In the genomic region with DNA sequence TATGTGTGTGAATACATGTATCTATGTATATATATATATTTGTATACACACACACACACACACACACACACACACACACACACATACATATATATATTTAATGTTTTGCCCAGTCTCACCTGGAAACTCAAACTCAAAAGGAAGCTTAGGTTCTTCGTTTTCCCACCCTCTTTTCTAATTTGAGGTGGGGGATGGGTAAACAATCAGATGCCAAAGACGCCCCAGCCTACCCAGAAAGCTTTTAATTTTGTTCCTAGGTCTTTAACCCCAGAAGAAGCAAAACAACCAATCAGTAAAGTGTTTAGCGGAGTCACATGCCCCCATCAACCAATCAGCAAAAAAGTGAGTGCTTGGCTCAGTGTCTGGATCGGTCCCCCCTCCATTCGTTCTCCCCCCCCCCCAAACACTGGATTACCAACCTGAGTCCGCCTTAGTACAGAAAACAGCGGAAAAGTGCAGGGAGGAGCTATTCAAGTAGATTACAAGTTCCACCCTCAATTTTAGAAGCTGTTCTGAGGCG, we compare ENCODE assay signal across 22 mouse cellular contexts. TPM values are rescaled to one million over a fixed set of nuclear protein-coding genes. Genes with fewer than 3 reads are reported as not detected.
DNase-seq lines count a peak whose midpoint lies in the region; ATAC-seq and TF ChIP-seq lines count a peak whose summit lies in the region.
"Had no signal": no experiment of that assay in that cellular context is flagged by ENCODE, and none has a peak within 500 bp of the region (broad histone marks: within the 10 kb centered on the region; RNA-seq: fewer than 3 reads in every experiment).

No protein-coding gene starts in this region.

- no peak for ATAC-seq in intestine, embryonic 15.5 days
- no peak for ATAC-seq in intestine, postnatal 0 days
- no peak for ATAC-seq in hindbrain, embryonic 13.5 days (ENCODE audit: low FRiP score)
- ATAC-seq in neural tube, embryonic 13.5 days (ENCODE audit: low read depth) = no peak
- no peak for ATAC-seq in megakaryocyte, adult 5-6 weeks (ENCODE audit: poor library complexity, severe bottlenecking)
- ATAC-seq: midbrain, embryonic 16.5 days had no signal

- H3K9ac ChIP-seq in intestine, embryonic 15.5 days = no peak overlapping the region
- H3K9ac ChIP-seq in intestine, postnatal 0 days (ENCODE audit: low read depth, low read length) = no peak overlapping the region
- no peak overlapping the region for H3K9ac ChIP-seq in CH12.LX (ENCODE audit: insufficient read depth, low read depth)
- 0 out of 2 replicates have a peak overlapping the region, but pooled peaks have one; percentile 6 for H3K9ac ChIP-seq in hindbrain, embryonic 13.5 days
- H3K9ac ChIP-seq in neural tube, embryonic 13.5 days = peak overlapping the region; percentile 22; the same call in 1 of the 2 replicates
- H3K9ac ChIP-seq: lung, embryonic 15.5 days had no signal

- no peaks in the 10 kb centered on the region for H3K79me2 ChIP-seq in CH12.LX (replicated peaks; ENCODE audit: control insufficient read depth, extremely low read depth, insufficient read depth, poor library complexity, severe bottlenecking)

- no peak for TF ChIP-seq RAD21 in CH12.LX (IDR thresholded peaks at IDR 0.05; ENCODE audit: low read depth, low read length)

- TF ChIP-seq EP300 in CH12.LX (IDR thresholded peaks at IDR 0.05; ENCODE audit: low read length) = no peak

- H3K27ac ChIP-seq in intestine, embryonic 15.5 days = no peak overlapping the region
- no peak overlapping the region for H3K27ac ChIP-seq in intestine, postnatal 0 days (ENCODE audit: low read depth, low read length)
- no peak overlapping the region for H3K27ac ChIP-seq in CH12.LX (ENCODE audit: insufficient read depth, low read depth)
- 0 out of 2 replicates have a peak overlapping the region, but pooled peaks have one; percentile 44 for H3K27ac ChIP-seq in hindbrain, embryonic 13.5 days
- peak overlapping the region; percentile 49 for H3K27ac ChIP-seq in neural tube, embryonic 13.5 days (replicated peaks)
- H3K27ac ChIP-seq: layer of hippocampus, adult 2 months; lung, embryonic 15.5 days had no signal

- H3K4me3 ChIP-seq in intestine, embryonic 15.5 days (replicated peaks) = no peak overlapping the region
- no peak overlapping the region for H3K4me3 ChIP-seq in intestine, postnatal 0 days (ENCODE audit: low read depth, low read length)
- no peak overlapping the region for H3K4me3 ChIP-seq in CH12.LX (replicated peaks in 1 of 3; ENCODE audit: low read depth in 2 of 3, low read length in 2 of 3, poor library complexity in 1 of 3)
- peak overlapping the region; percentile 21 for H3K4me3 ChIP-seq in hindbrain, embryonic 13.5 days
- peak overlapping the region; percentile 19 for H3K4me3 ChIP-seq in neural tube, embryonic 13.5 days
- H3K4me3 ChIP-seq: layer of hippocampus, adult 2 months; lung, embryonic 15.5 days had no signal

- peaks cover 6% of the 10 kb centered on the region; the same call in 1 of the 2 replicates for H3K4me1 ChIP-seq in intestine, embryonic 15.5 days (replicated peaks)
- H3K4me1 ChIP-seq in intestine, postnatal 0 days (replicated peaks; ENCODE audit: control insufficient read depth, insufficient read depth, low read length) = no peaks in the 10 kb centered on the region
- peaks cover 10 to 51% of the 10 kb centered on the region in 2 experiments; a peak in 3 of 4 replicates for H3K4me1 ChIP-seq in CH12.LX (ENCODE audit: control insufficient read depth in 1 of 2, insufficient read depth in 2 of 2)
- H3K4me1 ChIP-seq in hindbrain, embryonic 13.5 days (replicated peaks) = peaks cover 43% of the 10 kb centered on the region
- H3K4me1 ChIP-seq in neural tube, embryonic 13.5 days (replicated peaks) = peaks cover 100% of the 10 kb centered on the region
- H3K4me1 ChIP-seq: lung, embryonic 15.5 days had no signal

- dilution Hi-C loops in CH12.LX (cut with MboI; ENCODE audit: extremely low pct_ligation_motif_present, extremely low pct_unique_long_range_greater_than_20kb, low sequenced_read_pairs) = no loop called here

- TF ChIP-seq POLR2A in CH12.LX (IDR thresholded peaks at IDR 0.05; ENCODE audit: low read depth, low read length) = no peak

- in situ Hi-C loops in CH12.LX (cut with MboI; ENCODE audit: low pct_ligation_motif_present, low pct_unique_long_range_greater_than_20kb, low sequenced_read_pairs) = no loop called here

- TF ChIP-seq CTCF in intestine, postnatal 0 days (IDR thresholded peaks at IDR 0.05; ENCODE audit: low read depth) = no peak
- TF ChIP-seq CTCF in CH12.LX (conservative IDR thresholded peaks at IDR 0.05 in 1 of 2, IDR thresholded peaks at IDR 0.05 in 1 of 2; ENCODE audit: low read depth in 2 of 2, low read length in 2 of 2) = no peak

- WGBS in intestine, embryonic 15.5 days = 15% methylated on average over 8 of the region's 8 CpGs
- 14% methylated on average over 8 of the region's 8 CpGs for WGBS in intestine, postnatal 0 days
- 2% methylated on average over 8 of the region's 8 CpGs for WGBS in hindbrain, embryonic 13.5 days
- WGBS in neural tube, embryonic 13.5 days = 6% methylated on average over 8 of the region's 8 CpGs

- no peak for DNase-seq in CH12.LX (ENCODE audit: extremely low read depth)
- DNase-seq in heart, postnatal 10 days = no peak
- no peak for DNase-seq in left cerebral cortex, adult 8-10 months (ENCODE audit: low spot score in 2 of 2)
- DNase-seq: adrenal gland, postnatal 36 days; B cell, adult 2 months; cerebellum, postnatal 25 days; gastrocnemius, postnatal 14 days; kidney, adult 11 months; liver; thymus, adult 18-20 months had no signal

- peak overlapping the region; percentile 17 for H3K4me2 ChIP-seq in intestine, embryonic 15.5 days (replicated peaks)
- H3K4me2 ChIP-seq in intestine, postnatal 0 days (replicated peaks; ENCODE audit: low read depth) = no peak overlapping the region
- H3K4me2 ChIP-seq in CH12.LX (ENCODE audit: insufficient read depth, low read depth, poor library complexity, severe bottlenecking) = no peak overlapping the region
- H3K4me2 ChIP-seq in hindbrain, embryonic 13.5 days = peak overlapping the region; percentile 46
- peak overlapping the region; percentile 91 for H3K4me2 ChIP-seq in neural tube, embryonic 13.5 days
- H3K4me2 ChIP-seq: lung, embryonic 15.5 days had no signal

- H3K36me3 ChIP-seq in intestine, embryonic 15.5 days = no peaks in the 10 kb centered on the region
- no peaks in the 10 kb centered on the region for H3K36me3 ChIP-seq in intestine, postnatal 0 days (ENCODE audit: control insufficient read depth, insufficient read depth)
- no peaks in the 10 kb centered on the region for H3K36me3 ChIP-seq in CH12.LX (replicated peaks in 1 of 2; ENCODE audit: control insufficient read depth in 1 of 2, insufficient read depth in 1 of 2, low read length in 1 of 2)
- H3K36me3 ChIP-seq in hindbrain, embryonic 13.5 days = no peaks in the 10 kb centered on the region
- H3K36me3 ChIP-seq in neural tube, embryonic 13.5 days = no peaks in the 10 kb centered on the region
- H3K36me3 ChIP-seq: lung, embryonic 15.5 days had no signal

- no peaks in the 10 kb centered on the region for H3K9me3 ChIP-seq in intestine, embryonic 15.5 days
- H3K9me3 ChIP-seq in intestine, postnatal 0 days (ENCODE audit: control insufficient read depth) = no peaks in the 10 kb centered on the region
- H3K9me3 ChIP-seq in CH12.LX (replicated peaks; ENCODE audit: low read length) = no peaks in the 10 kb centered on the region
- H3K9me3 ChIP-seq in hindbrain, embryonic 13.5 days = no peaks in the 10 kb centered on the region
- no peaks in the 10 kb centered on the region for H3K9me3 ChIP-seq in neural tube, embryonic 13.5 days
- H3K9me3 ChIP-seq: lung, embryonic 15.5 days had no signal

- H3K27me3 ChIP-seq in intestine, embryonic 15.5 days (replicated peaks) = peaks cover 84% of the 10 kb centered on the region
- H3K27me3 ChIP-seq in intestine, postnatal 0 days (replicated peaks; ENCODE audit: control insufficient read depth, insufficient read depth, low read length) = peaks cover 83% of the 10 kb centered on the region
- no peaks in the 10 kb centered on the region for H3K27me3 ChIP-seq in CH12.LX (replicated peaks)
- peaks cover 100% of the 10 kb centered on the region for H3K27me3 ChIP-seq in hindbrain, embryonic 13.5 days
- peaks cover under 1% of the 10 kb centered on the region; the same call in 1 of the 2 replicates for H3K27me3 ChIP-seq in neural tube, embryonic 13.5 days

- intact Hi-C loops in heart, postnatal 10 days (cut with DNase I) = no loop called here

RNA-seq across cellular contexts. Expression of a gene that starts 2.2 kb away (rescaled TPM):
- polyA plus RNA-seq in intestine, embryonic 15.5 days (2015; fragmentation: Nextera tagmentation; extraction: Ambion mirVana) = 9.5 and 10.6 TPM in 2 replicates
- 4.8 and 5.2 TPM in 2 replicates for polyA plus RNA-seq in intestine, postnatal 0 days (2015; fragmentation: Nextera tagmentation; extraction: Ambion mirVana)
- total RNA-seq in CH12.LX (2012; rRNA removed) (5.7 and 7.8 TPM in 2 replicates), CH12.LX (2014; rRNA removed) (8.6 and 10.4 TPM in 2 replicates)
- polyA plus RNA-seq in CH12.LX (2012; ENCODE audit: insufficient read length, low read depth) = 31.7 and 37.0 TPM in 2 replicates
- 76.2 and 86.9 TPM in 2 replicates for polyA plus RNA-seq in hindbrain, embryonic 13.5 days (2015; fragmentation: Nextera tagmentation; extraction: Ambion mirVana)
- 40.2 and 49.9 TPM in 2 replicates for polyA plus RNA-seq in neural tube, embryonic 13.5 days (2015; fragmentation: Nextera tagmentation; extraction: Ambion mirVana)
- total RNA-seq in heart, postnatal 10 days (2021) = under 1 TPM in 1 of 2 experiments, not detected in 1; 0.24 TPM
- not detected in 2 replicates for total RNA-seq in megakaryocyte, adult 5-6 weeks (2015)
- not detected in 2 replicates for total RNA-seq in megakaryocyte, adult 5-6 weeks (2017)
- total RNA-seq in left cerebral cortex, adult 8-10 months (2022) = not detected
- total RNA-seq: heart, adult 8-10 months; layer of hippocampus, adult 2 months; megakaryocyte progenitor cell, adult 5-6 weeks had no signal
- polyA plus RNA-seq: heart, postnatal 0 days; midbrain, embryonic 16.5 days had no signal

RNA-seq across cellular contexts. Expression of a gene that starts 22.9 kb away (rescaled TPM):
- 5.7 and 6.1 TPM in 2 replicates for polyA plus RNA-seq in intestine, embryonic 15.5 days (2015; fragmentation: Nextera tagmentation; extraction: Ambion mirVana)
- polyA plus RNA-seq in intestine, postnatal 0 days (2015; fragmentation: Nextera tagmentation; extraction: Ambion mirVana) = 3.0 and 3.5 TPM in 2 replicates
- total RNA-seq in CH12.LX (2012; rRNA removed) (0.42 and 0.76 TPM in 2 replicates), CH12.LX (2014; rRNA removed) (0.59 and 0.79 TPM in 2 replicates)
- 2.9 and 4.5 TPM in 2 replicates for polyA plus RNA-seq in CH12.LX (2012; ENCODE audit: insufficient read length, low read depth)
- polyA plus RNA-seq in hindbrain, embryonic 13.5 days (2015; fragmentation: Nextera tagmentation; extraction: Ambion mirVana) = 5.3 and 9.1 TPM in 2 replicates
- 46.8 and 51.1 TPM in 2 replicates for polyA plus RNA-seq in neural tube, embryonic 13.5 days (2015; fragmentation: Nextera tagmentation; extraction: Ambion mirVana)
- total RNA-seq in heart, postnatal 10 days (2021) = under 1 TPM in 1 of 2 experiments, not detected in 1; 0.15 TPM
- total RNA-seq in megakaryocyte, adult 5-6 weeks (2015) = not detected in 2 replicates
- total RNA-seq in megakaryocyte, adult 5-6 weeks (2017) = not detected in 2 replicates
- not detected for total RNA-seq in left cerebral cortex, adult 8-10 months (2022)
- total RNA-seq: layer of hippocampus, adult 2 months; megakaryocyte progenitor cell, adult 5-6 weeks had no signal
- polyA plus RNA-seq: heart, postnatal 0 days; midbrain, embryonic 16.5 days had no signal

RNA-seq across cellular contexts. Expression of a gene that starts 30.6 kb away (rescaled TPM):
- 6.2 and 7.0 TPM in 2 replicates for polyA plus RNA-seq in intestine, embryonic 15.5 days (2015; fragmentation: Nextera tagmentation; extraction: Ambion mirVana)
- 3.5 and 4.6 TPM in 2 replicates for polyA plus RNA-seq in intestine, postnatal 0 days (2015; fragmentation: Nextera tagmentation; extraction: Ambion mirVana)
- not detected in 2 replicates for total RNA-seq in CH12.LX (2012; rRNA removed)
- not detected in 2 replicates for total RNA-seq in CH12.LX (2014; rRNA removed)
- polyA plus RNA-seq in CH12.LX (2012; ENCODE audit: insufficient read length, low read depth) = not detected in 2 replicates
- 0.50 and 1.5 TPM in 2 replicates for polyA plus RNA-seq in hindbrain, embryonic 13.5 days (2015; fragmentation: Nextera tagmentation; extraction: Ambion mirVana)
- polyA plus RNA-seq in neural tube, embryonic 13.5 days (2015; fragmentation: Nextera tagmentation; extraction: Ambion mirVana) = 75.8 and 85.5 TPM in 2 replicates
- not detected for total RNA-seq in heart, postnatal 10 days (2021)
- not detected in 2 replicates for total RNA-seq in megakaryocyte, adult 5-6 weeks (2015)
- total RNA-seq in megakaryocyte, adult 5-6 weeks (2017) = not detected in 2 replicates
- not detected for total RNA-seq in left cerebral cortex, adult 8-10 months (2022)
- total RNA-seq: heart, adult 8-10 months; layer of hippocampus, adult 2 months; megakaryocyte progenitor cell, adult 5-6 weeks had no signal
- polyA plus RNA-seq: embryonic facial prominence, embryonic 11.5 days; heart, postnatal 0 days; lung, embryonic 15.5 days; midbrain, embryonic 16.5 days had no signal

RNA-seq across cellular contexts. Expression of a gene that starts 44.7 kb away (rescaled TPM):
- 1.3 and 1.4 TPM in 2 replicates for polyA plus RNA-seq in intestine, embryonic 15.5 days (2015; fragmentation: Nextera tagmentation; extraction: Ambion mirVana)
- 0.43 and 0.58 TPM in 2 replicates for polyA plus RNA-seq in intestine, postnatal 0 days (2015; fragmentation: Nextera tagmentation; extraction: Ambion mirVana)
- total RNA-seq in CH12.LX (2012; rRNA removed) = not detected in 2 replicates
- total RNA-seq in CH12.LX (2014; rRNA removed) = 0.12 TPM in 1 of 2 replicates, not detected in the other
- 0.20 and 0.26 TPM in 2 replicates for polyA plus RNA-seq in CH12.LX (2012; ENCODE audit: insufficient read length, low read depth)
- 0.13 TPM in 1 of 2 replicates, not detected in the other for polyA plus RNA-seq in hindbrain, embryonic 13.5 days (2015; fragmentation: Nextera tagmentation; extraction: Ambion mirVana)
- 40.9 and 43.4 TPM in 2 replicates for polyA plus RNA-seq in neural tube, embryonic 13.5 days (2015; fragmentation: Nextera tagmentation; extraction: Ambion mirVana)
- not detected for total RNA-seq in heart, postnatal 10 days (2021)
- total RNA-seq in megakaryocyte, adult 5-6 weeks (2015) = not detected in 2 replicates
- total RNA-seq in megakaryocyte, adult 5-6 weeks (2017) = not detected in 2 replicates
- not detected for total RNA-seq in left cerebral cortex, adult 8-10 months (2022)
- total RNA-seq: heart, adult 8-10 months; layer of hippocampus, adult 2 months; megakaryocyte progenitor cell, adult 5-6 weeks had no signal
- polyA plus RNA-seq: embryonic facial prominence, embryonic 11.5 days; heart, postnatal 0 days; lung, embryonic 15.5 days; midbrain, embryonic 16.5 days had no signal

RNA-seq across cellular contexts. Expression of a gene that starts 53.7 kb away (rescaled TPM):
- polyA plus RNA-seq in intestine, embryonic 15.5 days (2015; fragmentation: Nextera tagmentation; extraction: Ambion mirVana) = 7.7 and 10.1 TPM in 2 replicates
- 3.4 and 3.9 TPM in 2 replicates for polyA plus RNA-seq in intestine, postnatal 0 days (2015; fragmentation: Nextera tagmentation; extraction: Ambion mirVana)
- total RNA-seq in CH12.LX (2012; rRNA removed) (not detected in 2 replicates), CH12.LX (2014; rRNA removed) (0.15 TPM in 1 of 2 replicates, not detected in the other)
- 0.16 and 0.22 TPM in 2 replicates for polyA plus RNA-seq in CH12.LX (2012; ENCODE audit: insufficient read length, low read depth)
- polyA plus RNA-seq in hindbrain, embryonic 13.5 days (2015; fragmentation: Nextera tagmentation; extraction: Ambion mirVana) = 32.3 and 39.2 TPM in 2 replicates
- 18.8 and 32.2 TPM in 2 replicates for polyA plus RNA-seq in neural tube, embryonic 13.5 days (2015; fragmentation: Nextera tagmentation; extraction: Ambion mirVana)
- under 1 TPM; 0.12 to 0.15 TPM for total RNA-seq in heart, postnatal 10 days (2021)
- total RNA-seq in megakaryocyte, adult 5-6 weeks (2015) = not detected in 2 replicates
- total RNA-seq in megakaryocyte, adult 5-6 weeks (2017) = not detected in 2 replicates
- total RNA-seq in left cerebral cortex, adult 8-10 months (2022) = not detected
- total RNA-seq: layer of hippocampus, adult 2 months; megakaryocyte progenitor cell, adult 5-6 weeks had no signal
- polyA plus RNA-seq: heart, postnatal 0 days; midbrain, embryonic 16.5 days had no signal

Comparison
In these comparisons a context has a peak if more than half of its experiments do, and no peak if none do; other contexts are left out.
1. H3K4me2 ChIP-seq: peak in intestine, embryonic 15.5 days (single experiment), hindbrain, embryonic 13.5 days (single experiment) and neural tube, embryonic 13.5 days (single experiment); none in intestine, postnatal 0 days (single experiment) and CH12.LX (single experiment).
2. H3K27ac ChIP-seq: peak in hindbrain, embryonic 13.5 days (single experiment) and neural tube, embryonic 13.5 days (single experiment); none in intestine, embryonic 15.5 days (single experiment), intestine, postnatal 0 days (single experiment) and CH12.LX (single experiment).
3. H3K4me3 ChIP-seq: peak in hindbrain, embryonic 13.5 days (single experiment) and neural tube, embryonic 13.5 days (single experiment); none in intestine, embryonic 15.5 days (single experiment), intestine, postnatal 0 days (single experiment) and CH12.LX (0 of 3).
4. H3K9ac ChIP-seq: peak in hindbrain, embryonic 13.5 days (single experiment) and neural tube, embryonic 13.5 days (single experiment); none in intestine, embryonic 15.5 days (single experiment), intestine, postnatal 0 days (single experiment) and CH12.LX (single experiment).